Mouse (Mus musculus) heart, embryonic 10.5 days (tissue): ENCODE data around the gene Serpinf2. TPM values are rescaled to one million over a fixed set of nuclear protein-coding genes. Genes with fewer than 3 reads are reported as not detected.
"Not testable (repeated sequence)": the region's sequence is repeated elsewhere in the genome, so short reads cannot be mapped to it uniquely, and the experiment has no call there.

Experiments used
- DNase-seq: peaks from one replicate; pipeline ENCODE4 v3.0.0-alpha.2; 2017; ENCODE audit warnings: low spot score
- H3K27ac ChIP-seq: fragments of 300-500 bp; sonication (generic); 2 replicates; pipeline ENCODE4 v1.5.1; 2016; ENCODE audit warnings: mild to moderate bottlenecking
- H3K27me3 ChIP-seq: fragments of 300-500 bp; sonication (generic); 2 replicates; pipeline ENCODE4 v1.6.1; 2016; ENCODE audit warnings: mild to moderate bottlenecking; ENCODE audit not compliant: poor library complexity, insufficient read depth, severe bottlenecking
- H3K36me3 ChIP-seq: fragments of 300-500 bp; sonication (generic); 2 replicates; pipeline ENCODE4 v1.6.1; 2016; ENCODE audit warnings: mild to moderate bottlenecking, moderate library complexity
- H3K4me1 ChIP-seq: fragments of 300-500 bp; sonication (generic); 2 replicates; pipeline ENCODE4 v1.6.1; 2016; ENCODE audit warnings: mild to moderate bottlenecking
- H3K4me3 ChIP-seq: fragments of 300-500 bp; sonication (generic); 2 replicates; pipeline ENCODE4 v1.5.1; 2016; ENCODE audit warnings: mild to moderate bottlenecking, moderate library complexity
- H3K9me3 ChIP-seq: fragments of 300-500 bp; sonication (generic); 2 replicates; pipeline ENCODE4 v1.6.1; 2016; ENCODE audit warnings: mild to moderate bottlenecking, moderate library complexity
- WGBS: fragments of 180-500 bp; shearing (Covaris S2); methylation state at CpG from one replicate; pipeline ENCODE4 v1.1.7; 2016; 5-methylcytosine and 5-hydroxymethylcytosine counted together
- microRNA counts: library from miRNA; unstranded; fragments of <30 nt; microRNA quantifications from one replicate; lab custom pipeline; 2017
- microRNA-seq: library from miRNA; unstranded; fragments of <30 nt; microRNA quantifications from one replicate; pipeline ENCODE4, GENCODE M21; 2017
- polyA plus RNA-seq: library from polyadenylated mRNA; unstranded; fragments of >200 nt; fragmentation: Nextera tagmentation; extraction: Ambion mirVana; gene quantifications from 2 replicates; pipeline ENCODE4 v1.2.1, GENCODE M21; 2016

The Serpinf2 gene
- polyA plus RNA-seq, 1 experiment from 2014 or later, result 98.2 TPM

GRCm38 (mm10) chr11:75395611-75396010, 43.8 kb downstream of the Serpinf2 start:
- WGBS, result 74% methylated on average over 1 of the region's 1 CpGs
- no peaks in the 10 kb centered on the region for H3K9me3 ChIP-seq
- no peaks in the 10 kb centered on the region for H3K27me3 ChIP-seq
- H3K36me3 ChIP-seq, result peaks cover 10% of the 10 kb centered on the region; the same call in 1 of the 2 replicates
- H3K4me3 ChIP-seq, result no peak overlapping the region
- DNase-seq, result no peak
- no peak overlapping the region for H3K27ac ChIP-seq
- peaks cover 9% of the 10 kb centered on the region for H3K4me1 ChIP-seq

DNA sequence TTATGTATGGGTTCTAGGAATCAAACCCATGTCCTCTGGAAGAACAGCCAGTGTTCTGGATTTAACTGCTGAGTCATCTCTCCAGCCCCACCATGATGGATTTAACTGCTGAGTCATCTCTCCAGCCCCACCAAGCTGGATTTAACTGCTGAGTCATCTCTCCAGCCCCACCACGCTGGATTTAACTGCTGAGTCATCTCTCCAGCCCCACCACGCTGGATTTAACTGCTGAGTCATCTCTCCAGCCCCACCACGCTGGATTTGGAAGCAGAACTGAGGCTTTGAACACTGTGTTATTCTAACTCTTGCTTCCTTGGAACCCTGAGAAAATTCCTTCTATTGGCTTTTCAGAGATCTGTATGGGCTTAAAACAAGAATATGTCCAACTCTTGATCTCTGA, 55.9 kb downstream of the Serpinf2 start:
- not testable (repeated sequence) for DNase-seq, H3K4me3 ChIP-seq, H3K4me1 ChIP-seq, H3K9me3 ChIP-seq, H3K27me3 ChIP-seq, H3K27ac ChIP-seq
- H3K36me3 ChIP-seq, result peaks cover 19% of the 10 kb centered on the region; the same call in 1 of the 2 replicates
- 59% methylated on average over 3 of the region's 3 CpGs for WGBS

MicroRNAs within 50 kb of the gene (microRNA counts, 519-probe panel; counts per million panel counts)
- microRNA mmu-miR-22 (lab: Ali Mortazavi, UCI), result 8,018 counts per million, percentile 88 among the panel's probes with 10 or more counts

Small RNA genes lying within 50 kb of the gene (microRNA-seq; reads per million reads assigned to microRNA genes)
- 12,002 reads per million, percentile 96 among the genes with 10 or more reads in this experiment for gene Mir22

Other genes with a start within 250 kb of the Serpinf2 start
- gene Dph1, start 248.3 kb downstream of the Serpinf2 start, polyA plus RNA-seq, result 26.8 and 28.0 TPM in 2 replicates
- 9.7 and 16.6 TPM in 2 replicates for gene Rtn4rl1, start 245.8 kb downstream of the Serpinf2 start, polyA plus RNA-seq
- gene Rpa1, start 91.3 kb downstream of the Serpinf2 start, polyA plus RNA-seq, result 127 and 143 TPM in 2 replicates
- 13.6 and 15.3 TPM in 2 replicates for gene Smyd4, start 91.2 kb downstream of the Serpinf2 start, polyA plus RNA-seq
- 53.6 and 168 TPM in 2 replicates for gene Serpinf1, start 16.9 kb downstream of the Serpinf2 start, polyA plus RNA-seq
- 6.9 and 7.6 TPM in 2 replicates for gene Wdr81, start 15.1 kb upstream of the Serpinf2 start, polyA plus RNA-seq
- 12.8 and 21.3 TPM in 2 replicates for gene Tlcd2, start 22.1 kb upstream of the Serpinf2 start, polyA plus RNA-seq
- gene Prpf8, start 47.2 kb upstream of the Serpinf2 start, polyA plus RNA-seq, result 49.2 and 53.7 TPM in 2 replicates
- 0.76 and 0.78 TPM in 2 replicates for gene Rilp, start 70.5 kb upstream of the Serpinf2 start, polyA plus RNA-seq
- gene Scarf1, start 73.9 kb upstream of the Serpinf2 start, polyA plus RNA-seq, result 13.6 and 15.8 TPM in 2 replicates
- gene Slc43a2, start 92.1 kb upstream of the Serpinf2 start, polyA plus RNA-seq, result 5.5 and 6.4 TPM in 2 replicates
- gene Pitpna, start 148.5 kb upstream of the Serpinf2 start, polyA plus RNA-seq, result 56.1 and 80.1 TPM in 2 replicates
- 16.9 and 18.7 TPM in 2 replicates for gene Inpp5k, start 191.4 kb upstream of the Serpinf2 start, polyA plus RNA-seq
- 55.3 and 75.2 TPM in 2 replicates for gene Myo1c, start 210.9 kb upstream of the Serpinf2 start, polyA plus RNA-seq
- 110 and 113 TPM in 2 replicates for gene Crk, start 239.7 kb upstream of the Serpinf2 start, polyA plus RNA-seq